Mouse (Mus musculus) thymus, adult 18-20 months (tissue): ENCODE results near the gene Faf2.

Source experiments
- DNase-seq, 2 experiments: peaks; one replicate each; pipeline ENCODE4 v3.0.0; 2022; ENCODE audit warnings: mixed read lengths in 2 of 2

Faf2 gene

DNA sequence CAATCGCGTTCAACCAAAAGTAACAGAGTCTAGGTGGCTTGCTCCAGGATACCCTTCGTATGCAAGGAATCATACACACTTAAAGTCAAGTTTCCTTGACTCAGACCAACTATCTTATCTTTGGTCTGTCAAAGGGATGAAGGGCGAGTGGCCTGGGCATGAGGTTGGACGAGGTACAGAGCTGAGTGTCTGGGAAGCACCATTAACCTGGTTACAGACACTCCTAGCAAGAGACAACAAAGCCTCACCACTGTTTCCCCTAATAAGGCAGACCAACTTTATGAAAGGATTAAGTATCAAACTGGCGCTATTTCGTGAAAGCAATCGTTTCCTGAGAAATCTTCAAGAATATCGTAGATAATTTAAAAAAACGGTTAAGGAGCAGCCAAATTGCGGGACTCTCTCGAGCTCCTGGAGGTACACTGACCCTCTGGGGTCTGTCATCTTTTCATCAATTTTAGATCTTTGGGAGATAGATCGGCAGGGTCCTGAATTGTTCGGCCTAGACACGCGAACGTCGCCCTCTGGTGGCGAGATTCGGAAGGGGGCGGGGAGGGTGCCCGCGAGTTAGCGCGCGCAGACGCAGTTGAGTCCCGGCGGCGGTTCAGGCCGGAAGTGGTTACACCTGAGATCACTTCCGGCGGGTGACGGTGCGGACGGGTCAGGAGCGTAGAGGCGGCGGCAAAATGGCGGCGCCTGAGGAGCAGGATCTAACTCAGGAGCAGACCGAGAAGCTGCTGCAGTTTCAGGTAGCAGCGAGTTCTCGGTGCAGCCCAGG, at the start of gene Faf2:
Gene Faf2 (plus strand): TSS at position 630 of the 778 bp plus-strand sequence.
- peak; percentile 90 to 93 for DNase-seq

DNA sequence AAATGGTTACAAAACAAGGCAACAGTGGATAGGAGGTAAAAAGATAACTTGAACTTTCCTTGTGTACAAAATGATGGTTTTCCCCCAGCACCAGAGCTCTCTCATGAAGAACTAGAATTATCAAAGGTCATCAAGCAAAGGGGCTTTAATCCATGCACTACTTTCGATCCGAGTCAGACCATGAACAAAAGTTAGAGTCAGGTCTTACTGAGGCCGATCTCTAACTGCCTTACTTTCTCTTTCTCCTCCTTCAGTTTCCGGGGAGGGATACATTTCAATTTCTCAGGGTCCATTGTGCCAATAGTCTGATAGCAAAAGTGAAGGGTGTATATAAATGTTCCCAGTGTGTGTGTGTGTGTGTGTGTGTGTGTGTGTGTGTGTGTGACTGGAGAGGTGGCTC, 49.0 kb upstream of the Faf2 start:
- DNase-seq = no peak

DNA sequence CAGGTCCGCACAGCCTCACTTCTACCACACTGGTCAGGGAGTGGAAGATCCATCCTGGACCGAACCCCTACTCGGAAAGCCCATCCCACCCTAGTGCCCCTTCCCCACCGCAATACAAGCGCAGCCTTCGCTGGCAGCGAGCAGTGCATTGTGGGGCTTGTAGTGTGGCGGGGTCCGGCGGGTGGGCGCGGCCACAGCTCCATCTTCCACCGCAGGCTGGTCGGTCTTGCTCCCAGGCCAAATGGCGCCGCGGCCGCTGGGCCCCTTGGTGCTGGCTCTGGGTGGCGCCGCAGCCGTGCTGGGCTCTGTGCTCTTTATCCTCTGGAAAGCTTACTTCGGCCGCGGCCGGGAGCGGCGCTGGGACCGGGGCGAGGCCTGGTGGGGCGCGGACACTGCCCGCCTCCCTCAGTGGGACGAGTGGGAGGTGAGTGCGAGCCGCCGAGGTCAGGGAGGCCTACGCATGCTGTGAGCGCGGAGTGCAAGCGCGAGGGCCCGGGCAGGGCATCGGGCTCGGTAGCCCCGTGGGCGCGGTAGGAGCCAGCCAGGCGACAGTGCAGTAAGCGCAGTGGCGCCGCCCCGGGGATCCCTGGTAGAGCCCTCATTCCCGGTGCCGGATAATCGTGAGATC, 46.6 kb upstream of the Faf2 start, which contains the start of gene Arl10:
Gene Arl10 (plus strand): TSS at position 162 of the 628 bp plus-strand sequence.
- DNase-seq = peak; percentile 52 to 57

DNA sequence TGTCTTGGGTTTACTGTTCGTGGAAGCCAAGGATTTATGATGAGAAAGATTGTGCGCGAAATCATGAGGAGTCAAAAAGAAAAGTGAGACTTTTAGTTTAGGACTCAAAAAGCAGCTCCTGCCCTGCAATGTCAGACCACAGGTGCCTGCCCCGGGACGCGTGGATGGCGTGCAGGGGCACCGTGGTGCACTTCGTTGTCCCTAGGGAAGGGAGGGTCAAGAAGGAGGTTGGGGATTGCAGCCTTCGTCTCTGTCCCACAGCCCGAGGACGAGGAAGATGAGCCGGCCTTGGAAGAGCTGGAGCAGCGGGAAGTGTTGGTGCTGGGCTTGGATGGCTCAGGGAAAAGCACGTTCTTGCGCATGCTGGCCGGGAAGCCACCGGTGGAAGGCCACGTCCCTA, 46.1 kb upstream of the Faf2 start:
- DNase-seq = no peak

DNA sequence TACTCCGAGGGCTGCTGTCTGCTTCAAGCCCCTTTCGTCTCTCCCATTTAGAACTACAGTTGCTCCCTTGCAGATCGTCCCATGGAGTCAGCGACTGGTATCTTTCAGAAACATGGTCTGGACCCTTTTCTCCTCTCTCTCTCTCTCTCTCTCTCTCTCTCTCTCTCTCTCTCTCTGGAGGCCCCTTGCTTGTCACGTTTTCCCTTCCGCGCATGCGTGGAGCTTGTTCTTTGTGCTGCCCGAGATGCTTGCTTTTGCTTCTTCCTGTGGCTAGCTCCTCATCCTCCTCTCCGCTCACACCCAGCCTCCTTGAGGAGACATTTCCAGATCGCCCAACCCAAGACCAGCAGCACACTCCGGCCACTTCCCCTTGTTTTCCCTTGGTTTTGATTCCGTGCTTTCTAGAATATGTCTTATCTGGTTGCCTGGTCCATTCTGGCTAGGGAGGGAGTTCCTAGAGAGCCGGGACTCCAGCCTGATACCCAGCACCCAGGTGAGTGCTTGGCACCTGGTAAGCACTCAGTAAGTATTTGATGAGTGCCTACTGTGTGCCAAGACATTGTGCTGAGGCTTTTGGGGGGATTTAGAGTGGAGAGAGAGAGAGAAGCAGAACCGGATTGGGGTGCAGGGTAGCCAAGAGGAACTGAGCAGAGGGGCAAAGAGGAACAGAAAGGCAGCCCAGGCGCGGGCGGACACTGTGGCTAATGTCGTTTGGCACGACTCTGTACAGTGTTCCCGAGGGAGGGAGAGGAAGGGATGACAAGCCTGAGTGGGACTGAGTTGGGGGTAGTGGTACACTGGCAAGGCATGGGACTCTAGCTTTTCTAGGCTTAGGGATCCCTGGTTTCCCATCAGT, 43.7 kb upstream of the Faf2 start:
- DNase-seq = no peak

DNA sequence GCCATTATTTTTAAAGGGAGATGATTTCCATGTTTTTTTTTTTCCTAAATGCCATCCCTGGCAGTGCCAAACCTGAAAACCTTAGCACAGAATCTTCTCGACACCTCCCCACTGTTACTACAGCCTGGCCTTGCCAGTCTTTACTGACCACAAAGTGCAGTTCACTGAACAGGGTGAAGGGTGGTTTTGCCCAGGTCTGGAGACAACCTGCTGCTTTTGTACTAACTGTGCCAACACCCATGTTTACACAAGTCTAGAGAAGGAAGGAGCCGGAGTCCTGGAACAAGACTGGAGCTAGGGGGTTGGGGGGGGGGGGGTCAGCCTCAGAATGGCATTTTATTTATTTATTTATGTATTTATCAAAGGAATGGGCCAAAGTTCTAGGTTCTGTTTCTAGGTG, 40.2 kb upstream of the Faf2 start:
- no peak for DNase-seq

DNA sequence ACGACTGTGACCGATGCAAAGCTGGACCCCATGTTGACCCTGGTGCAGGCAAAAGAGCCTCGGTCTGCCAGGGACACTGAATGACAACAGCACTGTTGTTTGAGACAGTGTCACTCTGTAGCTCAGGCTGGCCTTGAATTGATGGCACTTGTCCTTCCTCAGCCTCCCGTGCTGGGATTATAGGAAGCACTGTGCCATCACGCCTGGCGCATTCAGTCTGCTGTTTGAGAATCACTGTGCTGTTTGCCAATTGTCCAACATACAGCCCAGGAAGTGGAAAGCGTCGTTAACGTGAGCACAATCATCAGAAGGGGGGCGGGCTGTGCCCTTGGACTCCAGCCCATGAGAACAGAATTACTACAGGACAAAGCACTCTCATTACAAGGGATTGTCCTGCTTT, 39.5 kb upstream of the Faf2 start:
- no peak for DNase-seq

DNA sequence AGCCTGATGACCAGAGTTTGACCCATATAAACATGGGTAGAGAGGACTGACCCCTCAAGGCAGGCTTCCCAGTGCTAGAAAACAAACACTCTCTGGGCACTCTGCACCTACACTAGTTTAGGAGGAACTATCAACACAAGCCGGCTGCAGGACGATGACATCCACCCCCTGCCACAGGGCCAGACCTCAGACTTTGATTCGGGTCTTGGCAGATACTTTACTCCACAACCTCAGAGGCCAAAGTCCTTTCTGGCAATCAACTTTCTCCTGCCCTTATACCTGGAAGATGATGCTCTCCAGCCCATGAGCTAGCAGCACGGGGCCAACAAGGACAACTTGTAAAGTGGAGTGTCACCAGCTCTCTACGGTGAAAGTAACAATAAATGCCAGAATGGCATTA, 38.7 kb upstream of the Faf2 start:
- DNase-seq = no peak

DNA sequence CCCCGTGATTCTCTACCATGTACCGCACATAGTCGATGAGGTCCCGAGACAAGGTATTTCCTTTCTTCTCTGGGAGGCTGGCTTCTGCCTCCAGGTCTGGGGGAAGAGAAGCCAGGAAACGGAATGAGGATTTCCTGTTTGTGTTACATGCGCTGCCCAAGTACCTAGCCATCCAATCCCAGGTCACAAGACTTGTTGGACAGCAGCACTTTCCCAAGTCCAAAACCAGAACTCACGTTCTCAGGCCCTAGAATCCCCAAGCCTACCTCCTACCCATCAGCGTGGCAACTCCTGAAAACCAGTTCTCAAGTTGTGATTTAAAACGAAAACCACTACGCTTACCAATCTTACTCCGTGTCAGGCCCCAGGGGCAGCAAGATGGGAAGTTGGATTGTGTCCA, 35.8 kb upstream of the Faf2 start:
- DNase-seq = no peak

DNA sequence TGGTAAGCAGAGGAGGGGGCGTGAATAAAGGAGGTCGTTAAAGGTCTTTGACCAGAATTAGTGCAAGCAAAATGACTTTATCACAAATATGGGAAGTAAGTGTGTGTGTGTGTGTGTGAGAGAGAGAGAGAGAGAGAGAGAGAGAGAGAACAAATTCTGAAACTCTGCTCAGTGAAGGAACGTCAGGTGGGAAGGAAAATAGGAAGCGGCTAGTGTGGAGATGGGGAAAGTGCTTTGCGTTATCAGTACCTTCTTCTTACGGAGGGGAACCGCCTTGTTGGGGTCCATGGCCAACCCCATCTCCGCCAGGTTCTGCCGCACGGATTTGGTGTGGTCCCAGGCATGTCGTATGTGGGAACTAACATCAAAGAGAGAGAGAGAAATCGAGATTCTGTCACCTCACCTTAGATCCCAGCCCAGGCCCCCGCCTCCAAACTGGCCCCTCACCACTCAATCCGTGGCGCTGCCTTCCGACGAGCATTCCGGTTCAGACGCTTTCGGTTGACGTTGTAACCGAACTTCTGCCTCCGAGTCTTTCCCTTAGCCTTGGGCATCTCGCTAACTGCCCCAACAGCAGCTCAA, 32.1 kb upstream of the Faf2 start:
- no peak for DNase-seq

DNA sequence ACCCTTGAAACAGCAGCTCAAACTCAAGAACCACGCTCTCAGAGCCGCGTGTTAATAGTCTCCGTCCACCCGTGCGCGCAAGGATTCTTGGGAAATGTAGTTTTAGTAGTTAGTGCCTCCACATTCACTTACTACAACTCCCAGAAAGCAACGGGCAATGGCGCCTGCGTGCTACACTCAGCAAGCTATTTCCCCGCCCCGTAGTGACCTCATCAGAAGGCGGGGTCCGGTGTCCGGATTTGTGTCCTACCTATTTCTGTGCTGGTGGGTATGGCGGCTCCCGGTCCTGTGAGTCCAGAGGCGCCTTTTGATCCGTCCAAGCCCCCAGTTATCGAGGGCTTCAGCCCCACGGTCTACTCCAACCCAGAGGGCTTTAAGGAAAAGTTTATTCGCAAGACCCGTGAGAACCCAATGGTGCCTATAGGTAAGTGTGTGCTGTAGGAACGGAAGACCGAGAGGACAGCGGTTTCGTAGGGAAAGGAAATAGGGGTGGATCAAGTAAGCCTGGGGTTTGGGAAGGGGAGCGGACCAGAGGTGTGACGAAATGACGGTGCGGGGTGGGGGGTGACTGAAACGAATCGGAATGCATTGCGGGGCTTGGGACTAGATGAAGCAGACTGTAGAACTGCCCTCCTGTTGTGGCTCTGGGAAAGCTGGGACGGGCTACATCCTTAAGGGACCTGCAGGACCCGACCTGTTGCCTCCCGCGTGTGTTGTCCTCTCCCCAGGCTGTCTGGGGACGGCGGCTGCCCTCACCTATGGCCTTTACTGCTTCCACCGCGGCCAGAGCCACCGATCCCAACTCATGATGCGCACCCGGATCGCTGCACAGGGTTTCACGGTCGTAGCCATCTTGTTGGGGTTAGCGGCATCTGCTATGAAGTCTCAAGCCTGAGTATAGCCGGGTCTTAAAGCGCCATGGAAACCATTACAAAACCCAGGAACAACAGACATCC, 31.3 kb upstream of the Faf2 start, which contains the start of the genes Nop16 and Higd2a:
Gene Nop16 (minus strand): TSS at position 95 of the 956 bp plus-strand sequence.
Gene Higd2a (plus strand): TSS at position 212 of the 956 bp plus-strand sequence.
- DNase-seq = peak; percentile 92 to 95

DNA sequence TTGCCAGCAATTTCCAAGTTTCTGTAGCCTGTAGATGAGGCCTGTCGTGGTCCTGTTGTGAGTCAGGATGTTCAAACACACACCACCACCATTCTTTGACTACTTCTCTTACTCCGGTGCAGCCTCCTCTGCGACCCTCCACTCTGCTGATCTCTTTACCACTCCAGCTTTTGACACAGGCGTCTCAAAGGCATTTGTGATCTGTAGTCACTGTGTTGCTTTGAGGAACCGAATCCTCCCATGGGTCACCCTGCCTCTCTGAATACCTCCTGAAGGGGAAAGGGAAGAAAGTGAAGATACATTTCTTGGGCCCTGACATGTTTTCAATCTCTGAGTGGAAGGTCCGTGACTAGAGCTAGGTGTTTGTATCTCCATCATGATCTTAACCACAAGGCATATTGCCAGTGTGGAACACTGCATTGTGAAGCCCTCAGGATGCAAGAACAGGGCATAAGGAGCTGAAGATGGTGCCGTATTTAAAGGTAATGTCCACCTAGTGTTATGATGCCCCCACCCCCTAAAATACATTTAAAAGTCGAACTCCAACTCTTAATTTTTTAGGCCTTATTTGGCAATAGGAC, 29.7 kb upstream of the Faf2 start:
- DNase-seq = no peak

DNA sequence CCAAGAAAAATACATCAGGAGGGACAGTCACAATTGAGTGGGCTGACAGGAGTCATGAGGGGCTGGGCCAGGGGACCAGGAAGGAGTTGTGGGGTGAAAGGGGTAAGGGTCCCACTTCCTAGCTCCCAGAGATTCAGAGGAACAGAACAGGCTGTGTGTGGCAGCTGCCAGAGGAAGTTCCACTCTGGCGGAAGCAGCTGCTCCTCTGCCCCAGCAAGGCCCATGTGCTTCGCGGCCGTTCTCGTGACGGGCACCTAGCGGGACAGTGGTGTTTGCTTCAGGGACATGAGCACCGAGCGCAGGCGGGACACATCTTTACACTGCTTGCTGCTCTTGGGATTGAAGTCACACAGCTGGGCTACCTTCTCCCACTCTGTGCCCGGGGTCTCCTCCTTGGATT, 28.0 kb upstream of the Faf2 start:
- DNase-seq = no peak

DNA sequence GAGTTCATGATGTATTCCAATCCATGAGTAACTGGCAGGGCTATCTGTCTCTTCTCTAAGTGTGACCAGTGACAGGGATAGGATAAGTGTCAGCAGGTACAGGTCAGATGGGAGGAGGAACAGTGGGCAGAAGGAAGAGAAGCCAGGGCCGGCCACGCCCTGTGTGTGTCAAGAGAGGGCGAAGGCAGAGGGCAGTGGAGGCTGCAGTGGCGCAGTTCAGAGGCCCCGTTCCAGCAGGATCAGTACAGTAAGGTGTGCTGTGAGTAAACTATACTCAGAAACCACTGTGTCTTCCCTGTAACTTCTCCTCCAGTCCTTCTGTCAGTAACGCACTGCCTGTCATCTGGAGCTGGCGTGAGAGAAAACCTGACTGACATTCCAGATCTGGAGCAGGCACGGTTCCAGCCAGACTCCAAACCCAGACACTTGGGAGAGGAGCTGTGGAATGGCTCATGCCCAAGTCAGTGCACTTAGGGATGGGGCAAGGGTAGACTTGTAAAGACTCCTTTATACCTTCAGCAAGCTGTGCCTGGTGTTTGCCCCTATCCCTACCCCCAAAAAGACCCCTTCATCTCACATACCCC, 25.4 kb upstream of the Faf2 start:
- DNase-seq = no peak

DNA sequence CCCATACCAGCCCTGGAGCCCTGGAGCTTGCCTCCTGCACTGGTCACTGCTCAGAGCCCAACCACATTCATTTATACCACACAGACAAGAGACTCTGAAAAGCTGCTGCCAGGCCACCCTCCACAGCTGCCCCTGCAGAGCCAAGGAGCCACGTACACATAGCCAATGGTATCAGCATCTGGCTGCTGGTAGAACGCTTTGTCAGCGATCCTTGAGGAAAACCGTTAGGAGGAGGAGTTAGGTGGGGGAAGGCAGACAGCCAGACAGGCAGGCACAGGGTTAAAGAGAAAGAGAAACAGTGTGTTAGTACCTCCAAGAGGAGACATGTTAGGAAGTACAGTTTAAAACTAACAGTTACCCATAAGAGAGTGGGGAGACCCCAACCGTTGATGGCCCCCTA, 24.7 kb upstream of the Faf2 start:
- no peak for DNase-seq

DNA sequence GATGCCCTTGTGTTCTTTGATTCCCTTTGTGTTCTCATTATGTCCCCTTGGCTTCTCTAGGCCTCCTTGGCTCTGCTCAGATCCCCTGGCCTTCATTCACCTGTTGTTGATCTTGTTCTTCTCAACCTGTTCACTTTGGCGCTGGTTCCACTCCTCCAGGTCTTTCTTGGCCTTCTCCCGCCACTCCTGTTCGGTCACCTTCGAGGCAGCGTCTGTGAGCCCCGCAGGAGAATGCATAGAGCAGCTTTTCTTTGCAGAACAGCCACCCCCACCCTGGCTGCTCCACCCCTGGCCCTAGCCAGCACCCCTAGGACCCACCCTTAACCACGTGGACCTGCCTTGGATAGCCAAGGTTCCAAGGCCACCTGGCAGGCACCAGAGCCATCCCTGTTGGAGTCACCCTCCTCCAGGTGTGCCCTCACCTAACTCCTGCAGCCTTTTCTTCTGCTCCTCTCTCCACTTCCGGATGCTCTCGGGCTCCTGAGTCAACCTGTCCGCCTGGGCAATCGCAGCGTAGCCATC, 22.9 kb upstream of the Faf2 start:
- DNase-seq = no peak

DNA sequence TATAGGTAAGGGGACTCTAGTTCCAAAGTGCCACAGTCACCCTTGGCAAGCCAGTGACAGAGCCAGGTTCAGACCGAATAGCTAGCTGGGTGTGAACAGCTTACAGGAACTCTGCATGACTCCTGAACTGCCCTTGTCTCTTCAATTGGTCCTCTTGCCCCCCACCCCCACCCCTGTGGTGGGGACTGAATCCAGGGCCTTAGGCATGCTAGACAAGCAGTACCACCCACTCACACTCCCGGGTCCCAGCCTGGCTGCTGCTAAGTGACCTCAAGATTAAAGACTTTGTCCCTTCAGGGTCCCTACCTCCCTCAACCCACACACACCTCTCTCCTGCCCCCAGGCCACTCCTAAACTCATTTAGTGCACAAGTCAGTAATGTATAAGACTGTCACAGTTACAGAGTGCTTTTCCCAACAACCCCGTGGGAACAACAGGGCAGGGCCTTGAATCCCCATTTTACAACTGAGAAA, 18.9 kb upstream of the Faf2 start:
- DNase-seq = no peak

DNA sequence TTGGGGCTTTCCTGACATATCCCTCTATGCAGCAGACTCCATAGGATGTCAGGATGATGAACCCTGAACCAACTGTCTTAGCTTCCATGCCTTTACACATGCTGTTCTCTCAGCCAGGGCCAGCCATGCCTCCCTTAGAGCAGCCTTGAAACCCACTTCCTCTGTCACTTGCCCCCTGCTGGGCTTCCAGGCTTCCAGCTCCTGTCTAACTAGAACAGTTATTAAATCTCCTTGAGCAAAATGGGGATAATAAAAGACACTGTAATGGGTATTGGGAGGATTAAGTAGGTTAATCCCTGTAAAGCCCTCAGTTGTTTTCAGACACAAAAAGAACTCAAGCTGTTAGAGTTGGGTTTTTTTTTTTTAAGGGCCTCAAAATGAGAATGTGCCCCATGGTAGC, 18.1 kb upstream of the Faf2 start:
- no peak for DNase-seq

DNA sequence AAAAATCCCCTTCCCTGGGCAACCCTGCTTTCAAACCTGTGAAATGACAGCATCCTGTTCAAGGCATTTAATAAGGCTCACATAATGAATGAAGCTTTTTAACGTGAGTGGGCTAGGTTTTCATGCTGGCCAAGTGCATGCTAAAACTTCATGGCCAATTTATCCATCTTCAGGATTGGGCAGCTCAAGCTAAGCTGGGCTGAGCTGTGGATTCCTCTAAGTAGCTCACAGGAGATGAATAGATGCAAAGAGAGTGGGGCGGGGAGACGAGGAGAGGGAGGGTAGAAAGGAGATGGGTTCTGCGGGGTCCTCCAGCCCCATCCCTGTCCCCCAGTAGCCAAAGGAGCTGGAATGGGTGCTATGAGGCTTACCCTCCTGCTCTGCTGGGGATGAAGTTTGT, 17.4 kb upstream of the Faf2 start:
- DNase-seq = no peak

DNA sequence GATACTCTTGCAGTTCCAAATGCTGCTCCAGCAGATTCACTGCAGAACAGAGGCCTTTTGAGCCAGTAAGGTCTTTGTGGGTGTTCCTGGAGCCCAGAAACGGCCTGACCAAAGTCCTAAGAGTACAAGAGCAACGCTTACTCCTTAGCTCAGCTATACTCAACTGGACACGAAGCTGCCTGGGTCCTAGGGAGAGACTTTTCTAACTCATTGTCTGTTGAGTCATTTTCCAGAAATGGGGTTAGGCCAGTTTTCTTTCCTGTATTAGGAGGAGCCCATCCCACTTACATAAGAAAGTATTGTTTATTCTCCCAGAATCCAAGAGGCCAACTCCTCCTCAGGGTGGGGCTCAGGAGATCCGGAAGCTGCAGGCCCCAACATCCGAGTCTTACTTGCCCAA, 16.2 kb upstream of the Faf2 start:
- DNase-seq = no peak

DNA sequence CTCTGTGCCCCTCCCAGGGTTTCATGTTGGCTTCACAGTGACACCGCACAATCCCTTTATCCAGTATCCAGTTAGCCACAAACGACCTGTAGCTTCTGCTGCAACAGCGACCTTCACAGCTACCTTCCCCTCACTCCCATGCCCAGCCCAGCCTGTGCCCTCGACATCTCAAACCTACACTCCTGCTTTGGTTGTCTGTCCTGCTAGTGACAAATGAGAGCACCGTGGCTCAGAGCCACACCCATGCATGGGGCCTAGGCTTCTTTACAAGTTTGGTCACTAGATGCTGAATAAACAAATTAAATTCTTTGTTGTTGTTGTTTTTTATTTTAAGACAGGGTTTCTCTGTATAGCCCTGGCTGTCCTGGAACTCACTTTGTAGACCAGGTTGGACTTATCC, 14.4 kb upstream of the Faf2 start:
- no peak for DNase-seq
